Comparison of ENCODE assay signal across 17 mouse cellular contexts in the genomic region with DNA sequence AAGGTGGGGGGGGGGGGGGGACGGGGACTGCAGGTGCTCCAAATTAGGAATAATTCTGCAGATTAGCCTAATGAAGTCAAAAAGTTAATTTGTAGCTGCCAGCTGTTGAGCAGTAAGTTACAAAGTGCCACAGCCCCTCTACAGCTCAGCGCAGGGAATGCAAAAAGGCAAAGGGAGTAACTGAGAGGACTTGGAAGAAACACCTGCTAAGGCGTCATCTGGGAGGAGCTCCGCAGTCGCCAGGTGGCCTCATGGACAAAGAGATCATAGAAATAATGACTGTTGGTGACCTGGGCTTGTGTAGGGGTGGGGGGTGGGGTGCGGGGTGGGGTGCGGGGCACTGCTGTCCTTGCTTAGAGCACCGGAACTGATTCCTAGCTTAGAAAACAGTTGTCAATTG.
DNase-seq lines count a peak whose midpoint lies in the region; ATAC-seq and TF ChIP-seq lines count a peak whose summit lies in the region.
"Had no signal": no experiment of that assay in that cellular context is flagged by ENCODE, and none has a peak within 500 bp of the region (broad histone marks: within the 10 kb centered on the region; RNA-seq: fewer than 3 reads in every experiment).

No protein-coding gene starts in this region.

- peaks cover 15% of the 10 kb centered on the region; the same call in 1 of the 2 replicates for H3K4me1 ChIP-seq in heart, embryonic 10.5 days
- H3K4me1 ChIP-seq in limb, embryonic 14.5 days (ENCODE audit: control insufficient read depth, insufficient read depth, low read length) = no peaks in the 10 kb centered on the region
- peaks cover 10% of the 10 kb centered on the region for H3K4me1 ChIP-seq in limb, embryonic 10.5 days
- H3K4me1 ChIP-seq in heart, embryonic 15.5 days (replicated peaks) = peaks cover 26% of the 10 kb centered on the region
- no peaks in the 10 kb centered on the region for H3K4me1 ChIP-seq in hindbrain, embryonic 13.5 days (replicated peaks)
- H3K4me1 ChIP-seq: embryonic facial prominence, embryonic 13.5 days; limb, embryonic 15.5 days had no signal

- TF ChIP-seq POLR2A in limb, embryonic 14.5 days (IDR thresholded peaks at IDR 0.05; ENCODE audit: borderline replicate concordance, extremely low read depth, insufficient read depth, insufficient read length) = no peak

- peak overlapping the region; percentile 69 for H3K27ac ChIP-seq in heart, embryonic 10.5 days
- H3K27ac ChIP-seq in limb, embryonic 14.5 days (replicated peaks; ENCODE audit: low read depth, low read length) = no peak overlapping the region
- no peak overlapping the region for H3K27ac ChIP-seq in limb, embryonic 10.5 days
- H3K27ac ChIP-seq in heart, embryonic 15.5 days = peak overlapping the region; percentile 83
- H3K27ac ChIP-seq in hindbrain, embryonic 13.5 days = no peak overlapping the region
- H3K27ac ChIP-seq: embryonic facial prominence, embryonic 13.5 days; hindbrain, embryonic 14.5 days; kidney, postnatal 0 days; limb, embryonic 15.5 days had no signal

- H3K4me3 ChIP-seq in heart, embryonic 10.5 days = peak overlapping the region; percentile 32
- H3K4me3 ChIP-seq in limb, embryonic 14.5 days (replicated peaks; ENCODE audit: low read length) = no peak overlapping the region
- H3K4me3 ChIP-seq in limb, embryonic 10.5 days = no peak overlapping the region
- H3K4me3 ChIP-seq in heart, embryonic 15.5 days = peak overlapping the region; percentile 31
- H3K4me3 ChIP-seq in hindbrain, embryonic 13.5 days = no peak overlapping the region
- H3K4me3 ChIP-seq: embryonic facial prominence, embryonic 13.5 days; limb, embryonic 15.5 days had no signal

- H3K9me3 ChIP-seq in heart, embryonic 10.5 days = no peaks in the 10 kb centered on the region
- H3K9me3 ChIP-seq in limb, embryonic 14.5 days (ENCODE audit: control insufficient read depth, low read length) = no peaks in the 10 kb centered on the region
- H3K9me3 ChIP-seq in limb, embryonic 10.5 days (replicated peaks) = no peaks in the 10 kb centered on the region
- no peaks in the 10 kb centered on the region for H3K9me3 ChIP-seq in heart, embryonic 15.5 days (replicated peaks)
- H3K9me3 ChIP-seq in hindbrain, embryonic 13.5 days = no peaks in the 10 kb centered on the region
- H3K9me3 ChIP-seq: embryonic facial prominence, embryonic 13.5 days; limb, embryonic 15.5 days had no signal

- H3K36me3 ChIP-seq in heart, embryonic 10.5 days = no peaks in the 10 kb centered on the region
- H3K36me3 ChIP-seq in limb, embryonic 14.5 days (ENCODE audit: control insufficient read depth, insufficient read depth, low read length) = no peaks in the 10 kb centered on the region
- no peaks in the 10 kb centered on the region for H3K36me3 ChIP-seq in limb, embryonic 10.5 days
- no peaks in the 10 kb centered on the region for H3K36me3 ChIP-seq in heart, embryonic 15.5 days
- no peaks in the 10 kb centered on the region for H3K36me3 ChIP-seq in hindbrain, embryonic 13.5 days
- H3K36me3 ChIP-seq: embryonic facial prominence, embryonic 13.5 days; limb, embryonic 15.5 days had no signal

- no peaks in the 10 kb centered on the region for H3K27me3 ChIP-seq in heart, embryonic 10.5 days (ENCODE audit: insufficient read depth, poor library complexity, severe bottlenecking)
- no peaks in the 10 kb centered on the region for H3K27me3 ChIP-seq in limb, embryonic 14.5 days (ENCODE audit: control insufficient read depth, insufficient read depth, low read length)
- H3K27me3 ChIP-seq in limb, embryonic 10.5 days (ENCODE audit: low read depth, poor library complexity, severe bottlenecking) = no peaks in the 10 kb centered on the region
- no peaks in the 10 kb centered on the region for H3K27me3 ChIP-seq in heart, embryonic 15.5 days
- H3K27me3 ChIP-seq in hindbrain, embryonic 13.5 days = no peaks in the 10 kb centered on the region
- H3K27me3 ChIP-seq: CH12.LX; embryonic facial prominence, embryonic 13.5 days; limb, embryonic 15.5 days had no signal

- no peak for ATAC-seq in limb, embryonic 14.5 days (ENCODE audit: low FRiP score, low read depth)
- ATAC-seq in heart, embryonic 15.5 days (replicated peaks; ENCODE audit: insufficient number of reproducible peaks, insufficient read depth, low FRiP score, low read depth) = no peak
- ATAC-seq in hindbrain, embryonic 13.5 days (ENCODE audit: low FRiP score) = no peak

- no peak overlapping the region for H3K9ac ChIP-seq in limb, embryonic 14.5 days (ENCODE audit: low read depth, low read length, severe bottlenecking)
- no peak overlapping the region for H3K9ac ChIP-seq in heart, embryonic 15.5 days
- H3K9ac ChIP-seq in hindbrain, embryonic 13.5 days = no peak overlapping the region
- H3K9ac ChIP-seq: embryonic facial prominence, embryonic 13.5 days; hindbrain, embryonic 14.5 days; limb, embryonic 15.5 days had no signal

- no peak for DNase-seq in heart, embryonic 10.5 days (ENCODE audit: low spot score)
- no peak for DNase-seq in heart, adult 8-10 months (ENCODE audit: low spot score)
- DNase-seq in limb, embryonic 14.5 days (ENCODE audit: low spot score) = no peak
- DNase-seq in limb, embryonic 10.5 days (ENCODE audit: low spot score) = no peak
- peak; percentile 50 for DNase-seq in R1 (ENCODE audit: low read depth, low spot score)
- no peak for DNase-seq in layer of hippocampus, adult 18-20 months (ENCODE audit: low spot score in 2 of 2)
- DNase-seq: adrenal gland, postnatal 10 days; cerebellum, adult 11-12 months; cerebellum, postnatal 36 days; right cerebral cortex, adult 18-20 months had no signal

- WGBS in heart, embryonic 10.5 days = 23% methylated on average over 8 of the region's 8 CpGs
- 27% methylated on average over 8 of the region's 8 CpGs for WGBS in limb, embryonic 14.5 days
- 36% methylated on average over 8 of the region's 8 CpGs for WGBS in limb, embryonic 10.5 days
- 34% methylated on average over 8 of the region's 8 CpGs for WGBS in heart, embryonic 15.5 days
- WGBS in hindbrain, embryonic 13.5 days = 47% methylated on average over 8 of the region's 8 CpGs

- H3K4me2 ChIP-seq in limb, embryonic 14.5 days (replicated peaks; ENCODE audit: low read depth, low read length, severe bottlenecking) = 0 out of 2 replicates have a peak overlapping the region, but pooled peaks have one; percentile 1
- H3K4me2 ChIP-seq in heart, embryonic 15.5 days = peak overlapping the region; percentile 34
- no peak overlapping the region for H3K4me2 ChIP-seq in hindbrain, embryonic 13.5 days
- H3K4me2 ChIP-seq: embryonic facial prominence, embryonic 13.5 days; hindbrain, embryonic 14.5 days; limb, embryonic 15.5 days had no signal

Comparison
In these comparisons a context has a peak if more than half of its experiments do, and no peak if none do; other contexts are left out.
1. H3K27ac ChIP-seq: peak in heart, embryonic 10.5 days (single experiment) and heart, embryonic 15.5 days (single experiment); none in limb, embryonic 14.5 days (single experiment), limb, embryonic 10.5 days (single experiment) and hindbrain, embryonic 13.5 days (single experiment).
2. H3K4me3 ChIP-seq: peak in heart, embryonic 10.5 days (single experiment) and heart, embryonic 15.5 days (single experiment); none in limb, embryonic 14.5 days (single experiment), limb, embryonic 10.5 days (single experiment) and hindbrain, embryonic 13.5 days (single experiment).